Mouse (Mus musculus): ENCODE data around the gene Ucp2. TPM values are rescaled to one million over a fixed set of nuclear protein-coding genes. Genes with fewer than 3 reads are reported as not detected.

Ucp2 gene
- polyA plus RNA-seq, 1 experiment from 2014 or later, result 48.4 TPM

GRCm38 (mm10) chr7:100484493-100484892 is 8.6 kb upstream of the Ucp2 start:
- Histone ChIP-seq H3K4me1 (peaks cover 6% of the 10 kb centered on the region), H3K9me3 (no peaks in the 10 kb centered on the region), H3K4me2 (replicated peaks) (no peak overlapping the region), H3K4me3 (no peak overlapping the region), H3K9ac (replicated peaks) (no peak overlapping the region), H3K27me3 (no peaks in the 10 kb centered on the region), H3K36me3 (no peaks in the 10 kb centered on the region), H3K27ac (replicated peaks) (no peak overlapping the region)
- WGBS, result 91% methylated on average over 5 of the region's 5 CpGs
- ATAC-seq (replicated peaks), result no peak

GRCm38 (mm10) chr7:100487301-100487700 is 5.8 kb upstream of the Ucp2 start:
- Histone ChIP-seq H3K27me3 (no peaks in the 10 kb centered on the region), H3K9me3 (no peaks in the 10 kb centered on the region), H3K4me1 (peaks cover 6% of the 10 kb centered on the region), H3K36me3 (no peaks in the 10 kb centered on the region), H3K4me2 (replicated peaks) (no peak overlapping the region), H3K4me3 (no peak overlapping the region), H3K9ac (replicated peaks) (no peak overlapping the region), H3K27ac (replicated peaks) (no peak overlapping the region)
- 79% methylated on average over 2 of the region's 2 CpGs for WGBS
- no peak for ATAC-seq (replicated peaks)

- Histone ChIP-seq H3K27ac (replicated peaks) (no peak overlapping the region; the same call in 1 of the 2 replicates), H3K4me1 (peaks cover 17% of the 10 kb centered on the region), H3K27me3 (peaks cover 5% of the 10 kb centered on the region; the same call in 1 of the 2 replicates), H3K9me3 (no peaks in the 10 kb centered on the region), H3K9ac (replicated peaks) (no peak overlapping the region), H3K4me2 (replicated peaks) (no peak overlapping the region), H3K36me3 (no peaks in the 10 kb centered on the region), H3K4me3 (no peak overlapping the region)
- peak; percentile 62; the same call in 1 of the 2 replicates for ATAC-seq (replicated peaks)
- WGBS, result 12% methylated on average over 10 of the region's 10 CpGs
Observed at GRCm38 (mm10) chr7:100488474-100489048, 4.6 kb upstream of the Ucp2 start.

GRCm38 (mm10) chr7:100492391-100493116 is 583 bp upstream of the Ucp2 start:
- peak overlapping the region; percentile 32; the same call in 1 of the 2 replicates for H3K9ac ChIP-seq (replicated peaks)
- H3K4me3 ChIP-seq, result peak overlapping the region; percentile 41
- peaks cover 5% of the 10 kb centered on the region; the same call in 1 of the 2 replicates for H3K27me3 ChIP-seq
- WGBS, result 7% methylated on average over 26 of the region's 36 CpGs
- H3K27ac ChIP-seq (replicated peaks), result no peak overlapping the region
- H3K36me3 ChIP-seq, result no peaks in the 10 kb centered on the region
- peak overlapping the region; percentile 59 for H3K4me2 ChIP-seq (replicated peaks)
- no peaks in the 10 kb centered on the region for H3K9me3 ChIP-seq
- ATAC-seq (replicated peaks), result no peak
- peaks cover 34% of the 10 kb centered on the region for H3K4me1 ChIP-seq

GRCm38 (mm10) chr7:100493484-100494414 is 612 bp downstream of the Ucp2 start:
- peak overlapping the region; percentile 59 for H3K4me2 ChIP-seq (replicated peaks)
- WGBS, result 40% methylated on average over 19 of the region's 19 CpGs
- peaks cover 29% of the 10 kb centered on the region for H3K4me1 ChIP-seq
- H3K27me3 ChIP-seq, result peaks cover 5% of the 10 kb centered on the region; the same call in 1 of the 2 replicates
- H3K9ac ChIP-seq (replicated peaks), result 0 out of 2 replicates have a peak overlapping the region, but pooled peaks have one; percentile 32
- no peaks in the 10 kb centered on the region for H3K9me3 ChIP-seq
- no peak for ATAC-seq (replicated peaks)
- H3K36me3 ChIP-seq, result no peaks in the 10 kb centered on the region
- no peak overlapping the region for H3K27ac ChIP-seq (replicated peaks)
- H3K4me3 ChIP-seq, result peak overlapping the region; percentile 41

GRCm38 (mm10) chr7:100494415-100494831 is 1.3 kb downstream of the Ucp2 start:
- Histone ChIP-seq H3K27me3 (peaks cover 5% of the 10 kb centered on the region; the same call in 1 of the 2 replicates), H3K27ac (replicated peaks) (no peak overlapping the region), H3K4me3 (no peak overlapping the region), H3K36me3 (no peaks in the 10 kb centered on the region), H3K9ac (replicated peaks) (no peak overlapping the region), H3K4me1 (peaks cover 27% of the 10 kb centered on the region), H3K4me2 (replicated peaks) (no peak overlapping the region), H3K9me3 (no peaks in the 10 kb centered on the region)
- no peak for ATAC-seq (replicated peaks)
- 89% methylated on average over 7 of the region's 7 CpGs for WGBS

GRCm38 (mm10) chr7:100495042-100495441 is 1.9 kb downstream of the Ucp2 start:
- Histone ChIP-seq H3K36me3 (no peaks in the 10 kb centered on the region), H3K9ac (replicated peaks) (no peak overlapping the region), H3K4me1 (peaks cover 27% of the 10 kb centered on the region), H3K4me3 (no peak overlapping the region), H3K9me3 (no peaks in the 10 kb centered on the region), H3K27ac (replicated peaks) (peak overlapping the region; percentile 51), H3K4me2 (replicated peaks) (no peak overlapping the region), H3K27me3 (peaks cover 5% of the 10 kb centered on the region; the same call in 1 of the 2 replicates)
- ATAC-seq (replicated peaks), result no peak; the same call in 1 of the 2 replicates
- 43% methylated on average over 8 of the region's 8 CpGs for WGBS

- H3K9me3 ChIP-seq, result no peaks in the 10 kb centered on the region
- no peak overlapping the region for H3K9ac ChIP-seq (replicated peaks)
- no peaks in the 10 kb centered on the region for H3K36me3 ChIP-seq
- peak overlapping the region; percentile 51 for H3K27ac ChIP-seq (replicated peaks)
- peak; percentile 76 for ATAC-seq (replicated peaks)
- H3K4me1 ChIP-seq, result peaks cover 27% of the 10 kb centered on the region
- WGBS, result 27% methylated on average over 11 of the region's 11 CpGs
- peaks cover 5% of the 10 kb centered on the region; the same call in 1 of the 2 replicates for H3K27me3 ChIP-seq
- no peak overlapping the region for H3K4me3 ChIP-seq
- peak overlapping the region; percentile 22 for H3K4me2 ChIP-seq (replicated peaks)
Observed at GRCm38 (mm10) chr7:100495581-100496251, 2.6 kb downstream of the Ucp2 start.

- Histone ChIP-seq H3K36me3 (no peaks in the 10 kb centered on the region), H3K27ac (replicated peaks) (no peak overlapping the region; the same call in 1 of the 2 replicates), H3K27me3 (peaks cover 5% of the 10 kb centered on the region; the same call in 1 of the 2 replicates), H3K4me2 (replicated peaks) (no peak overlapping the region), H3K4me3 (no peak overlapping the region), H3K9ac (replicated peaks) (no peak overlapping the region), H3K4me1 (peaks cover 27% of the 10 kb centered on the region), H3K9me3 (no peaks in the 10 kb centered on the region)
- ATAC-seq (replicated peaks), result no peak
- 84% methylated on average over 6 of the region's 6 CpGs for WGBS
Observed at GRCm38 (mm10) chr7:100496371-100496770, 3.2 kb downstream of the Ucp2 start.

GRCm38 (mm10) chr7:100496791-100497190 is 3.7 kb downstream of the Ucp2 start:
- Histone ChIP-seq H3K27ac (replicated peaks) (no peak overlapping the region), H3K36me3 (no peaks in the 10 kb centered on the region), H3K9me3 (no peaks in the 10 kb centered on the region), H3K4me2 (replicated peaks) (no peak overlapping the region), H3K4me1 (peaks cover 27% of the 10 kb centered on the region), H3K4me3 (no peak overlapping the region), H3K27me3 (peaks cover 5% of the 10 kb centered on the region; the same call in 1 of the 2 replicates), H3K9ac (replicated peaks) (no peak overlapping the region)
- WGBS, result 97% methylated on average over 9 of the region's 9 CpGs
- no peak for ATAC-seq (replicated peaks)

GRCm38 (mm10) chr7:100497402-100497801 is 4.3 kb downstream of the Ucp2 start:
- H3K9ac ChIP-seq (replicated peaks), result no peak overlapping the region
- peaks cover 5% of the 10 kb centered on the region; the same call in 1 of the 2 replicates for H3K27me3 ChIP-seq
- WGBS, result 81% methylated on average over 4 of the region's 4 CpGs
- no peaks in the 10 kb centered on the region for H3K9me3 ChIP-seq
- H3K27ac ChIP-seq (replicated peaks), result no peak overlapping the region
- ATAC-seq (replicated peaks), result no peak
- H3K36me3 ChIP-seq, result no peaks in the 10 kb centered on the region
- no peak overlapping the region for H3K4me3 ChIP-seq
- peaks cover 27% of the 10 kb centered on the region for H3K4me1 ChIP-seq
- no peak overlapping the region for H3K4me2 ChIP-seq (replicated peaks)

Data from forebrain, embryonic 15.5 days (tissue).